ENCODE assay signal across 1 mouse cellular context in the genomic region with DNA sequence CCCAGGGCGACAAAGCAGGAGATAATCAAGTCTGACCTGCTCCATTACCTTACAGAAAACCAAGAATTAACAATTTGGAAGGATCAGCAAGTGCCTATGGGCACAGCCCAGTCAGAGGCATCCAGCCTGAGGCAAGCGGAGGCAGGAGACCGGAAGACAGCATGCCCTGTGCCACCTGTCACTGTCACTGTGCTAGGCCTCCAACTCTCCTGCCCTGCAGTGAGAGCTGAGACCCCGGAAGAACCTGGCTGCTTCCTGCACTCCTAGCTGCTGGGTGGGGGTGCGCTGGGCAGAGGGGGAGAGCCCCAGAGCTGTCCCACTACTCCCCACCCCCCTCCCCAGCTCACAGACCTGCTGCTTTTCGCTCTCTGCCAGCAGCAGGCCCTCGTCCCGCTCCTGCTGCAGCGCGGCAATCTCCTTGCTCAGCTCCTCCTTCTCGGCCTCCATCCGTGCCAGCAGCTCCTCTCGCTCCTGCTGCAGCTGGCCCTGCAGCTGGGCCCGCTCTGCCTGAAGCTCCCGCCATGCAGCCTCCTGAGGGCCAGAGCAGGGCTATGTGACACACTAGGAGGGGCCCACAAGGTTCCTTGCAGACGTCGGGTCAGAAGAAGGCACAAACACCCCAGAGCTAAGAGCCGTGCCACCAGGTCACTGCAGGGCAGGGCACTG.
TF ChIP-seq lines count a peak whose summit lies in the region.

No protein-coding gene starts in this region.

TF ChIP-seq in myocyte, 11 proteins besides CTCF, POLR2A, EP300 and RAD21:
- TF ChIP-seq REST (IDR thresholded peaks at IDR 0.05; ENCODE audit: insufficient read depth, insufficient read length) (no peak), MYOD1 (IDR thresholded peaks at IDR 0.05; ENCODE audit: control insufficient read depth in 1 of 3, insufficient read length in 2 of 3, low read depth in 2 of 3) (peak in 2 of 3 experiments; percentile 16 to 35)
TF ChIP-seq in myocyte: peak in this region for 1.
